Mouse (Mus musculus) ES-E14 (cell line): ENCODE data around the gene Krt20. TPM values are rescaled to one million over a fixed set of nuclear protein-coding genes. Genes with fewer than 3 reads are reported as not detected.

Experiments
- DNase-seq: peaks from one replicate; pipeline ENCODE4 v3.0.0-alpha.2; 2013; ENCODE audit warnings: low read depth, low spot score
- H3K27ac ChIP-seq: 2 replicates; pipeline ENCODE4 v1.5.1; 2012; ENCODE audit warnings: low read depth, mild to moderate bottlenecking, low read length, moderate library complexity, mixed read lengths; ENCODE audit not compliant: poor library complexity, insufficient read depth, severe bottlenecking
- H3K36me3 ChIP-seq: 2 replicates; pipeline ENCODE4 v1.6.1; 2012; ENCODE audit warnings: mild to moderate bottlenecking, low read length, moderate library complexity, mixed read lengths; ENCODE audit not compliant: control insufficient read depth, poor library complexity, insufficient read depth, severe bottlenecking
- H3K4me1 ChIP-seq, 2 experiments: fragments of 150-350 bp in 1 of 2; sonication (generic) in 1 of 2; 2 replicates each; pipeline ENCODE4 v1.6.1; 2012; ENCODE audit warnings: low read length in 2 of 2, mild to moderate bottlenecking in 1 of 2, mixed read lengths in 1 of 2; ENCODE audit not compliant: control insufficient read depth in 2 of 2, insufficient read depth in 2 of 2, poor library complexity in 1 of 2
- H3K4me3 ChIP-seq, 2 experiments: fragments of 150-350 bp in 1 of 2; sonication (generic) in 1 of 2; 2 replicates each; pipeline ENCODE4 v1.5.1; 2012; ENCODE audit warnings: low read length in 2 of 2, low read depth in 1 of 2, mild to moderate bottlenecking in 1 of 2, mixed read lengths in 1 of 2; ENCODE audit not compliant: insufficient read depth in 1 of 2, poor library complexity in 1 of 2, severe bottlenecking in 1 of 2
- H3K9ac ChIP-seq: 2 replicates; pipeline ENCODE4 v1.6.1; 2012; ENCODE audit warnings: low read depth, mild to moderate bottlenecking, low read length, mixed read lengths; ENCODE audit not compliant: poor library complexity, insufficient read depth, severe bottlenecking
- H3K9me3 ChIP-seq: fragments of 150-350 bp; sonication (generic); 2 replicates; pipeline ENCODE4 v1.6.1; 2012; ENCODE audit warnings: low read depth, mild to moderate bottlenecking, low read length; ENCODE audit not compliant: control insufficient read depth, insufficient read depth
- CHD2 ChIP-seq: IDR thresholded peaks from 2 replicates; pipeline ENCODE4 v1.6.1; 2014; ENCODE audit warnings: mild to moderate bottlenecking, low read depth, low read length, inconsistent platforms
- HCFC1 ChIP-seq: IDR thresholded peaks from 2 replicates; pipeline ENCODE4 v1.6.1; 2012; ENCODE audit warnings: low read length, inconsistent platforms, borderline replicate concordance; ENCODE audit not compliant: insufficient read depth
- MAFK ChIP-seq: IDR thresholded peaks from 2 replicates; pipeline ENCODE4 v1.6.1; 2014; ENCODE audit warnings: mild to moderate bottlenecking, low read depth, low read length, inconsistent platforms; ENCODE audit not compliant: insufficient read depth
- ZC3H11A ChIP-seq: IDR thresholded peaks from 2 replicates; pipeline ENCODE4 v1.6.1; 2012; ENCODE audit warnings: low read depth, mild to moderate bottlenecking, inconsistent platforms, low read length, borderline replicate concordance
- ZNF384 ChIP-seq: IDR thresholded peaks from 2 replicates; pipeline ENCODE4 v1.6.1; 2012; ENCODE audit warnings: low read depth, low read length, inconsistent platforms
- in situ Hi-C, 2 experiments: fragments of 600-800 bp; cut with MboI; formaldehyde crosslinking; loops; one replicate each; pipeline ENCODE4 v1.15.1; 2025; ENCODE audit warnings: low sequenced_read_pairs in 2 of 2, inconsistent platforms in 1 of 2; ENCODE audit not compliant: unreplicated experiment in 2 of 2
- total RNA-seq: library from RNA; depleted of rRNA; stranded (reverse); fragments of 300-350 nt; gene quantifications from 2 replicates; pipeline ENCODE4 v1.2.3, GENCODE M21; 2012; rRNA removed

Gene Krt20
- total RNA-seq, 1 experiment: 2.4 TPM

DNA sequence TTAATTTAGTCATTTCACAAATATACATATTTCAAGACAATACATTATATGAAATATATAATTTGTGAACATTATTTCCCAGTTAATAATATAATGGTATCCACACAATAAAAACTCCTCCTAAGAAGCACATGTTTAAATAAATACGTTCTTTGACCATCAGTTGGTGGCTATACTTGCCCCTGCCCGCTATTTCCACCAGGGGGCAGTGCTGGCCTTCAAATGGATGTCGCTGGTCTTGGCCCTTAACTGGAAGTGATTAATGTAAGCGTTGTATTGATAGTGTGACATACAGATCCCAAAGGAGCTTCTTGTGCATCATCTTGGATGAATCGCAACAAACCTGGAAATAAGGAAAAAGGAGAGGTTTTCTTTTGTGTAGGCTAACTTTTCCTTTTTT lies 58.4 kb downstream of the Krt20 start:
- H3K9ac ChIP-seq: no peak overlapping the region
- DNase-seq: peak; percentile 81
- no peaks in the 10 kb centered on the region for H3K9me3 ChIP-seq
- peak; percentile 75 for TF ChIP-seq ZC3H11A
- no peak for TF ChIP-seq ZNF384
- no peak for TF ChIP-seq HCFC1
- TF ChIP-seq MAFK: no peak
- TF ChIP-seq CHD2: no peak
- H3K4me3 ChIP-seq: no peak overlapping the region
- no peak overlapping the region for H3K27ac ChIP-seq
- no peaks in the 10 kb centered on the region; a peak in 1 of 4 replicates for H3K4me1 ChIP-seq
- no peaks in the 10 kb centered on the region for H3K36me3 ChIP-seq
- in situ Hi-C loops: loop anchor here in 1 of 2 experiments (25.0 kb wide), 1 partner anchor 908 kb away; no protein-coding TSS in a partner anchor

Other genes starting within 250 kb of the Krt20 start
- gene Smarce1, start 207.1 kb downstream of the Krt20 start, total RNA-seq: 85.4 and 130 TPM in 2 replicates
- gene Krt222, start 194.1 kb downstream of the Krt20 start, total RNA-seq: 0.11 and 0.22 TPM in 2 replicates
- not detected in 2 replicates for gene Krt24, start 152.9 kb downstream of the Krt20 start, total RNA-seq
- not detected in 2 replicates for gene Krt25, start 115.2 kb downstream of the Krt20 start, total RNA-seq
- not detected in 2 replicates for gene Krt26, start 100.2 kb downstream of the Krt20 start, total RNA-seq
- 0.13 TPM in 1 of 2 replicates, not detected in the other for gene Krt27, start 87.0 kb downstream of the Krt20 start, total RNA-seq
- gene Krt28, start 63.2 kb downstream of the Krt20 start, total RNA-seq: 0.18 and 0.32 TPM in 2 replicates
- gene Krt10, start 48.8 kb downstream of the Krt20 start, total RNA-seq: 0.53 and 2.8 TPM in 2 replicates
- 0.37 and 0.49 TPM in 2 replicates for gene Krt12, start 15.9 kb downstream of the Krt20 start, total RNA-seq
- 0.16 and 0.18 TPM in 2 replicates for gene Krt23, start 55.0 kb upstream of the Krt20 start, total RNA-seq
- gene Krt39, start 83.2 kb upstream of the Krt20 start, total RNA-seq: not detected in 2 replicates
- gene Krt40, start 105.0 kb upstream of the Krt20 start, total RNA-seq: not detected in 2 replicates
- not detected in 2 replicates for gene Krtap3-3, start 112.7 kb upstream of the Krt20 start, total RNA-seq
- gene Krtap3-2, start 118.7 kb upstream of the Krt20 start, total RNA-seq: not detected in 2 replicates
- gene Gm11939, start 121.3 kb upstream of the Krt20 start, total RNA-seq: not detected in 2 replicates
- not detected in 2 replicates for gene Krtap3-1, start 128.5 kb upstream of the Krt20 start, total RNA-seq
- not detected in 2 replicates for gene Krtap1-5, start 142.9 kb upstream of the Krt20 start, total RNA-seq
- gene Krtap1-4, start 145.5 kb upstream of the Krt20 start, total RNA-seq: not detected in 2 replicates
- gene Krtap1-3, start 153.2 kb upstream of the Krt20 start, total RNA-seq: not detected in 2 replicates
- not detected in 2 replicates for gene Krtap9-3, start 160.0 kb upstream of the Krt20 start, total RNA-seq
- not detected in 2 replicates for gene Gm11938, start 165.2 kb upstream of the Krt20 start, total RNA-seq
- gene Gm11937, start 172.0 kb upstream of the Krt20 start, total RNA-seq: not detected in 2 replicates
- not detected in 2 replicates for gene Krtap2-4, start 176.7 kb upstream of the Krt20 start, total RNA-seq
- not detected in 2 replicates for gene Gm11562, start 182.3 kb upstream of the Krt20 start, total RNA-seq
- not detected in 2 replicates for gene Krtap4-1, start 190.1 kb upstream of the Krt20 start, total RNA-seq
- gene Krtap4-2, start 196.9 kb upstream of the Krt20 start, total RNA-seq: not detected in 2 replicates
- not detected in 2 replicates for gene Krtap4-7, start 205.9 kb upstream of the Krt20 start, total RNA-seq
- gene Gm11555, start 212.1 kb upstream of the Krt20 start, total RNA-seq: not detected in 2 replicates
- not detected in 2 replicates for gene Gm11563, start 220.8 kb upstream of the Krt20 start, total RNA-seq
- gene Krtap4-6, start 227.8 kb upstream of the Krt20 start, total RNA-seq: not detected in 2 replicates